Mouse (Mus musculus): ENCODE results near the gene Vmn1r185.
"Not testable (repeated sequence)": the region's sequence is repeated elsewhere in the genome, so short reads cannot be mapped to it uniquely, and the experiment has no call there.

The Vmn1r185 gene

GRCm38 (mm10) chr7:26618364-26618763 is at the start of gene Vmn1r185:
Vmn1r185 (minus strand) TSS chr7:26618464.
- not testable (repeated sequence) for DNase-seq (ENCODE audit: inconsistent ontology term)

GRCm38 (mm10) chr7:26667466-26667865 is 49.2 kb upstream of the Vmn1r185 start:
- not testable (repeated sequence) for DNase-seq (ENCODE audit: inconsistent ontology term)

GRCm38 (mm10) chr7:26666011-26666410 is 47.7 kb upstream of the Vmn1r185 start:
- DNase-seq (ENCODE audit: inconsistent ontology term) = no peak

GRCm38 (mm10) chr7:26589774-26590173 is 28.5 kb downstream of the Vmn1r185 start:
- no peak for DNase-seq (ENCODE audit: inconsistent ontology term)

- DNase-seq (ENCODE audit: inconsistent ontology term) = no peak
Measured at GRCm38 (mm10) chr7:26589077-26589476, 29.2 kb downstream of the Vmn1r185 start.

All from Muller cell, postnatal 12 days (primary cell).